Mouse (Mus musculus) spleen, adult 18-20 months (tissue): Measurements from ENCODE around the gene Fen1.

Source experiments
- DNase-seq, 2 experiments: peaks; one replicate each; pipeline ENCODE4 v3.0.0; 2022; ENCODE audit warnings: mixed read lengths in 2 of 2

Fen1 gene

DNA sequence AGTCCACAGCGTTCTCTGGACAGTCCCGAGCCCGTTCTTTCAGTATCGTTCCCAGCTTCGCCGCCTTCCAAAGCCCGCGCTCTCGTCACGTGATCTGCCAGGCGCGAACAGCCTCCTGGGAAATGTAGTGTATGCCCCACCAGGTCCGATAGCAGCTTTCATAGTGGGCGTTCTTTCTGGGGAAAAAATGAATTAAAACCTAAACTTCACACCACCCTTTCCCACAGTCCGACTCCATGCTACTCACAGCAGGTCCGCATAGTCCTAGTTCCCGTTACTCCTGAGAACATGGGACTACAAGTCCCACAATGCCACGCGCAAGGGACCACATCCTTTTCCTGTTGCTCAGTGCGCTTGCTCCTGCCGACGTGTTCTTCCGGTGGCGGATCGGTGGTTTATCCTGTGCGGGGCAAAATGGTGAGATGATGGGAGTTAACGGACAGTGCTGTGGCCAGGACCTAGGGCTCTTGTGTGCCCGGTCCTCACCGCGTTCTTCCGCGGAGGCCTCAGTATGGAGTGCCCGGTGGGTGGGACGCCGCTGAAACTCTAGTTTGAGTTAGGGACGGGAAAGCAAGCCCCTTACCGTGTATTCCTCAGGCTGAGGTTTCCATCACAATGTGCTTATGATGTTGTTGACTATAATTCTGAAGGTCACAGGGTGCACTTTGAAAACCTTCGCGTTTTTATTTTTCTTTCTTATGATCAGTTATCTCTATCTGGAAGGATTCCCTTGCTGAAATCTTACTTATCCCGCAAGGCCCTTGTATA, at the start of gene Fen1, which contains the start of gene Tmem258:
Fen1 (minus strand) TSS at position 322 of the 768 bp plus-strand sequence.
Tmem258 (plus strand) TSS at position 167 of the 768 bp plus-strand sequence.
- peak; percentile 81 to 91 for DNase-seq

- no peak for DNase-seq
These were observed 44.2 kb upstream of the Fen1 start for GRCm38 (mm10) chr19:10248128-10248527.

DNA sequence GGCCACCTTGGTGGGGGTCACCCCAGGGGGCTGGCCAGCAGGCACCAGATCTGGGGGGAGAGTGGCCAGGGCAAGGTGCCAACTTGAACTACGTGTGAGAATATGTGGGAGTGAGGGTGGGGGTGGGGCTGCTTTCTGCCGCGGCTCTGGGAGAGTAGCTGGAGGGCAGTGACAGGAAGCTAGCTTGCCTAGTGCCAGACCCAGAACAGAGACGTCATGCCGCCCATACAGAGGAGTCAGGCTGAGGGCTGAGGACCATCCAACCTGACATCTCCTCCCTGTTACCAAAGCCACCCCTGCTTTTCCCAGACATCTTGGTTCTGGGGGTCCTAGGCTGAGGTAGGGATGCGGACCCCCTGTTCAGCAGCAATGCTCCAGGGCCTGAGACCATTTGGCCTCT, 43.2 kb upstream of the Fen1 start:
- no peak for DNase-seq

DNA sequence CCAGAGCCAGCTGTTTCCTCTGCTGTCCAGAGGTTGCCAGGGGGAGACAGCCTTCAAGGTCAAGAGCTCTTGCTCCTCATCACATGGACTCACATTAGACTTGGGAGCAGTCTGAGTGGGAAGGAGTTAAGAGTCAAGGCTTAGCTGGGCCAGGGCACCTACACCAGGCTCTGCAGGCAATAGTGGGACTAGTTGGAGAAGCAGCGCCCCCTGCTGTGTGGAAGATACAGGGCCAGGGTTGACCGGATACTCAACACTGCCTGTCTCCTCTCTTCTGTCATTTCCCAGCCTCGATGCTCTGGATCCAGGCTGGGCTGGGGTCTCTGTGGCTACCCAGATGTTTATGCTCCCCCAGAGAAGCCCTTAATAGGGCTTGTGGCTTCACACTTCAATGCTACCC, 40.2 kb upstream of the Fen1 start:
- peak in 1 of 2 experiments; percentile 26 for DNase-seq

- no peak for DNase-seq
These were observed 38.9 kb upstream of the Fen1 start for GRCm38 (mm10) chr19:10242916-10243315.

DNA sequence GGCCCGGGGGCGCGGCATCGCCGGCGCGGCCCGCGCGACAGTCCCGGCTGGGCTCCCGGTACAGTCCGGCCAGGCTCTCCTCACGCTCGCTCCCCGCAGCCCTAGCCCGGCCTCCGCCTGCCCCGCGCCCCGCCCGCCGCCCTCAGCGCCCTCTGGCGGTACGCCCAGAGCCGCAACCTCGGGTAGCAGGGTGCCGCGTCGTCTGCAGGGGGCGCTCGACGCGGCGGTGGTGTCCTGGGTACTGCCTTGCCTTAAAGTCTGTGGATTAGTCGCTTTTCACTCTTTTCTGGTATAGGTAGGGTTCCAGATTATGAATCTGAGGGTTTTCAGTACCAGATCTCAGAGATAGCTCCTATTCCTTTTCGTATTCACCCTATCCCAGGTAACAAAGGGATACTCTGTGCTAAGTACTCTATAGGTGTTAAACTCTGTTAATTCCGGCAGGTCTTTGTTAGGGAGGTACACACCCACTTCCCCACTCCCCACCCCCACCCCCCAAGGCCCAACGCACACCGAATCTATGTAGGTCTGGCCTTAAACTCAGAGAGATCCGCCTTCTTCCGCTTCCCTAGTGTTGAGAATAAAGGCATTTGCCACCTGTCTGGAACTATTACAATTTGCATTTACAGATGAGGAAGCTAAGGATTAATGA, 36.8 kb upstream of the Fen1 start, which contains the start of gene Myrf:
Myrf (minus strand) TSS at position 95 of the 652 bp plus-strand sequence.
- peak; percentile 35 to 73 for DNase-seq

GRCm38 (mm10) chr19:10239975-10240653, 36.1 kb upstream of the Fen1 start:
- DNase-seq = no peak

DNA sequence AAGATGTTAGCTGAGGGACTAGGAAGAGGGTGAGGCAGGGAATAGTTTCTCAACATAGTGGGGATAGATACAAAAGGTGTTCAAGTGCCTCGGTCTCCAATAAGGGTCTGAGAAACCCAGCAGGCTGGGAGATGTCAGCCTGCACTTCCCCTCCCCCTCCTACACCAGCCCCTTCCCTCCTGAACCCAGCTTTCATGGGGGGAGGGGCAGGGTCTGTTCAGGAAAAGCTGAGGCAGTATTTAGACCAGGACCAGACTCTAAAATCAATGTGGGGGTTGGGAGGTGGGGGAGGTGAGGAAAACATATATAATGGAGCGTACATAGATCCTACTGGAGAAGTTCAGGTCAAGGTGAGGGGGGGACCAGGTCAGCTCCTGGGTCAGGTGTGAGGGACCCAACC, 35.5 kb upstream of the Fen1 start:
- DNase-seq = no peak

DNA sequence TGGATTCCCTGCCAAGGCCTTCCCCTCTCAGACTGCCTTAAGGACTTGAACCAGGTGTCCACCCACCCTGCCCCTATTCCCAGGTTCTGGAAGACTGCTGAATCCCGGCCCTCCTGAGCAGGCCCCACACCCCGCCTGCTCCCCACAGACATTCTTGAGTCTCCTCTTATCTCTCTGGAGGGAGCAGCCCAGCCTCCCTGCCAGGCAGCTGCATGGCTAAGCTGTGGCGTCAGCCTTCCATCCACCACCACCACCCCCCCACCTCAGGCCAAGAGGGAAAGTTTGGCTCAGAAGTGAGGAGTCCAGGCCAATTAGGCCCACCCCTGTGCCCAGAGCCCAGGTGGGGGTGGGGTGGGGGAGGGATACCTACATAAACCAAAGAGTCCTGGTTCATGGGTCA, 34.5 kb upstream of the Fen1 start:
- DNase-seq = no peak

GRCm38 (mm10) chr19:10235784-10236565, 32.0 kb upstream of the Fen1 start:
- no peak for DNase-seq

GRCm38 (mm10) chr19:10232327-10233017, 28.5 kb upstream of the Fen1 start:
- no peak for DNase-seq

- DNase-seq = no peak
These were observed 27.9 kb upstream of the Fen1 start for GRCm38 (mm10) chr19:10231871-10232270.

DNA sequence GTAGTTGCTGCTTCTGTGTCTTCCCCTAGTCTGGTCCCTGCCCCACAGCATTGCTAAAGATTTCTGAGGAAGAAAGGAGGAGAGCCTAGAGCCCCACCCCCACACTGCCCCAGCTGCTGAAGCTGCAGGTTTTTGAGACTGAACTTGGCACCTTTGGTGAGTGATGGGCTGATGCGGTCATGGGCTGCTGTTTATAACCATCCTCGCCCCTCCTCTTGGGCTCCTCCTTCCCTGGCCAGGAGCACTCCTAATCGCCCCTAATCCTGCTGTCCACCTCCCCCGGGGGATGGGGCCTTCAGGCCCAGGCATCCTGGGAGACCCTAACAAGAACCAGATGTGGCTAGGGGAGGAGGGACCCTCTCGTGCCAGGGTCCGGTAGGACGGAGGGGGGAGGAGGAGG, 27.0 kb upstream of the Fen1 start:
- no peak for DNase-seq

GRCm38 (mm10) chr19:10225767-10226166, 21.8 kb upstream of the Fen1 start:
- DNase-seq = no peak

GRCm38 (mm10) chr19:10224637-10225453, 20.9 kb upstream of the Fen1 start:
- no peak for DNase-seq

DNA sequence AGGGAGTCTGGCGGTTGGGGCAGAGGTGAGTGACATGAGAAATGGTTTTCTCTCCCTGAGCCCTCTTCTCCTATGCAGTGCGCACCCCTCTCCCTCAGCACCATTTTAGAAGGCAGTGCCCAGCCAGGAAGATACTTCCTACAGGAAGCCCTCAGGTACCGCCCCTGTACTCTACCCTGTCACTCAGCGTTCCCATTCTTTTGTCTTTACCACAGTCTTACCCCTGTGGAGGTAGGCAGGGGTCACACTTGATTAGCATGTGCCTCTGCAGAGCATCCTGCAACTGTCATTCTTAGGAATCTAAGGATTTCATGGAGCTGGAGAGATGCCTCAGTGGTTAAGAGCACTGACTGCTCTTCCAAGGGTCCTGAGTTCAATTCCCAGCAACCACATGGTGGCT, 19.6 kb upstream of the Fen1 start:
- no peak for DNase-seq

- DNase-seq = no peak
These were observed 18.7 kb upstream of the Fen1 start for GRCm38 (mm10) chr19:10222656-10223055.

DNA sequence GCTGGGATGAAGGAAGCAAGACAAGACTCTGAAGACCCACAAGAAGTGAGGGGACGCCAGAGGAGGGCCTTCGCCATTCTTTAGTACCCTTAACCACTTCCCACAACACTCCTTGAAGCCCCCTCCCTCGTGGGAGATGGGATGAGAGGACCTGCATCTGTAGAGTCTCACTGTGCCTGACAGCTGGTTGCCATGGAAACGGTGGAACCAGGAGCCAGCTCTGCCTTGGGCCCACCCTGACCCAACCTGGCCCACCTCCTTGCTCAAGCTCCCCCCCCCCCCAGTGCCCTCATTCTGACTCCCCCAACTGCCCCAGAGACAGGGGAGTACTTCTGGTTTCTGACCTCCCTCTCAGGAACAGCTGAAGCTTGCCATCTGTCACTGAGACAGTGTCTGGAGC, 17.6 kb upstream of the Fen1 start:
- no peak for DNase-seq

DNA sequence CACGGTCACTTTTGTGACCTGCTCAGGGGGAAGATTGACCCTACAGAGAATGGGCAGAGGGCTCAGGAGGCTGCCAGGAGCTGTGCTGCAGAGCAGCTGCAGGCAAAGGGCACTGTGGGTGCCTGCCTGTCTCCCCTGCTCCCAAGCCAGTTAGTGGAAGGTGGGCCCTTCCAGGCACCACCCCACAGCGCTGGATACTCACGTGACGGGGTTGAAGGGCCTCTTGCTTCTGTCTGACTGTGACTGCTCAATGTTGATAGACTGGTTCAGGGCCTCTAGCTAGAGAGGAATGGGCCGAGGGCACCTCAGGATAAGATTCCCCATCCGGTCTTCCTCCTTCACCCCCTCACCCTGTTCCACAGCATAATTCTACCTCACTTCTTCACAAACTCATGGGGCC, 15.6 kb upstream of the Fen1 start:
- DNase-seq = no peak

DNA sequence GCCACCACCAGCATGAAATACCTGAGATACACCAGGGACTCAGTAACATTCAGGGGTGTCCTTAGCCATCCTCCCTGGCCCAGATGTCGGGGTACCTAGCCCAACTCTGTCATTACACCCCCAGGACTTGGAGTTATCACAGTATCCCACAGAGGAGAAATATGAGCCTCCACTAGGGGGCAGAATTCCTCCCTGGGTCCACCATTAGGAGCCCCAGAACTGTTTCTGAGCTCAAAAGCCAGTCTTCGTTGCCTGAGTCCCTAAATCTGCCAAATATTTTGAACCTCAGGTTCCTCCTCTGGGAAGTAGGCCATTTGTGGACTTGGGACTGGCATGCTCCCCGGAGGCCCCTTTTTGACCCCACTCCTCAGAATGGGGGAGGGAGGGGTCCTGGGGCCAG, 15.1 kb upstream of the Fen1 start:
- peak in 1 of 2 experiments; percentile 32 for DNase-seq

- DNase-seq = no peak
These were observed 12.1 kb upstream of the Fen1 start for GRCm38 (mm10) chr19:10216101-10216500.
